Mouse (Mus musculus) cerebellum, postnatal 25 days (tissue): Measurements from ENCODE around the gene Slc26a11.
A peak's percentile ranks its signal among the peaks of the same experiment; 100 is the strongest.

ENCODE experiments used
- DNase-seq, 2 experiments: peaks; one replicate each; pipeline ENCODE4 v3.0.0; 2021; ENCODE audit warnings: mixed read lengths in 2 of 2

Gene Slc26a11

GRCm38 (mm10) chr11:119355443-119356385 lies at the start of gene Slc26a11, which contains the start of gene Sgsh:
TSS of gene Slc26a11 (plus strand) at chr11:119355557.
TSS of gene Sgsh (minus strand) at chr11:119355536.
- peak; percentile 87 to 92 for DNase-seq

- DNase-seq, result no peak
Measured at GRCm38 (mm10) chr11:119306762-119307657, 48.3 kb upstream of the Slc26a11 start.

- DNase-seq, result no peak
Measured at GRCm38 (mm10) chr11:119307658-119307867, 47.8 kb upstream of the Slc26a11 start, which contains the start of gene Card14. TSS of gene Card14 (plus strand) at chr11:119307768.

GRCm38 (mm10) chr11:119307916-119308315 lies 47.4 kb upstream of the Slc26a11 start:
- DNase-seq, result no peak

GRCm38 (mm10) chr11:119310621-119311020 lies 44.7 kb upstream of the Slc26a11 start:
- no peak for DNase-seq

- no peak for DNase-seq
Measured at GRCm38 (mm10) chr11:119314252-119314936, 41.0 kb upstream of the Slc26a11 start.

GRCm38 (mm10) chr11:119316720-119317119 lies 38.6 kb upstream of the Slc26a11 start:
- no peak for DNase-seq

GRCm38 (mm10) chr11:119322521-119322920 lies 32.8 kb upstream of the Slc26a11 start:
- DNase-seq, result peak; percentile 54 to 55

- DNase-seq, result no peak
Measured at GRCm38 (mm10) chr11:119325068-119325467, 30.3 kb upstream of the Slc26a11 start.

GRCm38 (mm10) chr11:119330592-119330991 lies 24.8 kb upstream of the Slc26a11 start:
- no peak for DNase-seq

GRCm38 (mm10) chr11:119331970-119332369 lies 23.4 kb upstream of the Slc26a11 start:
- no peak for DNase-seq

GRCm38 (mm10) chr11:119338271-119339059 lies 16.9 kb upstream of the Slc26a11 start:
- DNase-seq, result peak in 1 of 2 experiments; percentile 25

- no peak for DNase-seq
Measured at GRCm38 (mm10) chr11:119339179-119339578, 16.2 kb upstream of the Slc26a11 start.

- DNase-seq, result peak; percentile 75 to 87
Measured at GRCm38 (mm10) chr11:119339637-119340036, 15.7 kb upstream of the Slc26a11 start.

GRCm38 (mm10) chr11:119344178-119344577 lies 11.2 kb upstream of the Slc26a11 start:
- no peak for DNase-seq

GRCm38 (mm10) chr11:119344865-119345264 lies 10.5 kb upstream of the Slc26a11 start:
- no peak for DNase-seq

GRCm38 (mm10) chr11:119347125-119347524 lies 8.2 kb upstream of the Slc26a11 start:
- no peak for DNase-seq

GRCm38 (mm10) chr11:119352113-119352512 lies 3.2 kb upstream of the Slc26a11 start:
- no peak for DNase-seq

GRCm38 (mm10) chr11:119353946-119354345 lies 1.4 kb upstream of the Slc26a11 start:
- peak; percentile 28 to 48 for DNase-seq

- DNase-seq, result peak in 1 of 2 experiments; percentile 42
Measured at GRCm38 (mm10) chr11:119354798-119355442, 437 bp upstream of the Slc26a11 start.

- DNase-seq, result no peak
Measured at GRCm38 (mm10) chr11:119359089-119359488, 3.7 kb downstream of the Slc26a11 start.
